Mouse (Mus musculus): ENCODE data around the gene Fhod1. TPM values are rescaled to one million over a fixed set of nuclear protein-coding genes. Genes with fewer than 3 reads are reported as not detected.

Gene Fhod1
- total and polyA plus RNA-seq, 3 experiments = 2.5 to 10.9 TPM; not detected in 1

GRCm38 (mm10) chr8:105305211-105306145 lies 42.3 kb downstream of the Fhod1 start, which contains the start of gene Elmo3:
Elmo3 (plus strand) TSS chr8:105305601.
- Histone ChIP-seq H3K79me2 (ENCODE audit: control insufficient read depth, insufficient read depth, low read length, poor library complexity) (peaks cover 7% of the 10 kb centered on the region), H3K9ac (ENCODE audit: control insufficient read depth, low read depth, low read length, poor library complexity, severe bottlenecking) (no peak within 1 kb of the TSS), H3K27me3 (ENCODE audit: control insufficient read depth in 1 of 2, insufficient read depth in 2 of 2, low read length in 2 of 2) (no peaks in the 10 kb centered on the region), H3K4me3 (ENCODE audit: control insufficient read depth in 1 of 2, insufficient read depth in 1 of 2, low read depth in 2 of 2, low read length in 2 of 2) (no peak within 1 kb of the TSS), H3K4me1 (ENCODE audit: control insufficient read depth in 1 of 2, insufficient read depth in 2 of 2, low read length in 2 of 2) (peaks cover 0 to 29% of the 10 kb centered on the region in 2 experiments; a peak in 3 of 4 replicates), H3K9me3 (replicated peaks; ENCODE audit: insufficient read depth, low read length) (no peaks in the 10 kb centered on the region), H3K36me3 (ENCODE audit: control insufficient read depth in 1 of 2, insufficient read depth in 2 of 2, low read length in 2 of 2) (peaks cover 16 to 33% of the 10 kb centered on the region in 2 experiments), H3K27ac (ENCODE audit: control insufficient read depth, low read depth, low read length) (peak within 1 kb of the TSS; percentile 34)
- peak; percentile 34 for DNase-seq (ENCODE audit: low read depth, low spot score)
- TF ChIP-seq SMC3 (IDR thresholded peaks at IDR 0.05; ENCODE audit: low read depth, low read length) (0 out of 2 replicates have a peak, but pooled peaks have one; percentile 14), ZMIZ1 (IDR thresholded peaks at IDR 0.05; ENCODE audit: low read depth, low read length) (peak; percentile 72), USF2 (IDR thresholded peaks at IDR 0.05; ENCODE audit: borderline replicate concordance in 1 of 2, insufficient read depth in 1 of 2, low read depth in 1 of 2, low read length in 2 of 2) (no peak), CHD1 (IDR thresholded peaks at IDR 0.05; ENCODE audit: low read depth, low read length) (no peak), POLR2A (IDR thresholded peaks at IDR 0.05; ENCODE audit: control insufficient read depth in 1 of 2, insufficient read depth in 1 of 2, low read depth in 1 of 2, low read length in 2 of 2, poor library complexity in 1 of 2) (peak in 1 of 2 experiments; percentile 40; a peak in 2 of 4 replicates), POLR2AphosphoS2 (IDR thresholded peaks at IDR 0.05; ENCODE audit: low read length) (peak; percentile 97)

- no peaks in the 10 kb centered on the region for H3K27me3 ChIP-seq (ENCODE audit: control insufficient read depth in 1 of 2, insufficient read depth in 2 of 2, low read length in 2 of 2)
- H3K4me3 ChIP-seq (ENCODE audit: control insufficient read depth in 1 of 2, insufficient read depth in 1 of 2, low read depth in 2 of 2, low read length in 2 of 2) = no peak overlapping the region
- H3K79me2 ChIP-seq (ENCODE audit: control insufficient read depth, insufficient read depth, low read length, poor library complexity) = peaks cover 14% of the 10 kb centered on the region
- H3K4me1 ChIP-seq (ENCODE audit: control insufficient read depth in 1 of 2, insufficient read depth in 2 of 2, low read length in 2 of 2) = peaks cover 7 to 37% of the 10 kb centered on the region in 2 experiments
- no peaks in the 10 kb centered on the region for H3K9me3 ChIP-seq (replicated peaks; ENCODE audit: insufficient read depth, low read length)
- H3K36me3 ChIP-seq (ENCODE audit: control insufficient read depth in 1 of 2, insufficient read depth in 2 of 2, low read length in 2 of 2) = peaks cover 18 to 41% of the 10 kb centered on the region in 2 experiments
- H3K27ac ChIP-seq (ENCODE audit: control insufficient read depth, low read depth, low read length) = peak overlapping the region; percentile 34
- H3K9ac ChIP-seq (ENCODE audit: control insufficient read depth, low read depth, low read length, poor library complexity, severe bottlenecking) = no peak overlapping the region
- peak; percentile 84 for DNase-seq (ENCODE audit: low read depth, low spot score)
- peak in 1 of 2 experiments; percentile 27; a peak in 1 of 4 replicates for TF ChIP-seq POLR2A (IDR thresholded peaks at IDR 0.05; ENCODE audit: control insufficient read depth in 1 of 2, insufficient read depth in 1 of 2, low read depth in 1 of 2, low read length in 2 of 2, poor library complexity in 1 of 2)
- TF ChIP-seq E2F4 (IDR thresholded peaks at IDR 0.05; ENCODE audit: borderline replicate concordance, low read depth, low read length) = no peak
- TF ChIP-seq ETS1 (IDR thresholded peaks at IDR 0.05; ENCODE audit: low read depth, low read length) = peak; percentile 67
- no peak for TF ChIP-seq MAX (IDR thresholded peaks at IDR 0.05; ENCODE audit: low read length)
- TF ChIP-seq UBTF (IDR thresholded peaks at IDR 0.05; ENCODE audit: borderline replicate concordance, insufficient read depth, low read depth, low read length) = no peak
- no peak for TF ChIP-seq RCOR1 (IDR thresholded peaks at IDR 0.05; ENCODE audit: low read depth, low read length)
- TF ChIP-seq POLR2AphosphoS5 (IDR thresholded peaks at IDR 0.05; ENCODE audit: borderline replicate concordance, low read depth, low read length) = 0 out of 2 replicates have a peak, but pooled peaks have one; percentile 33
- no peak for TF ChIP-seq KAT2A (conservative IDR thresholded peaks at IDR 0.05; ENCODE audit: low read depth, low read length)
- no peak for TF ChIP-seq HCFC1 (IDR thresholded peaks at IDR 0.05; ENCODE audit: low read depth, low read length)
- TF ChIP-seq CHD2 (IDR thresholded peaks at IDR 0.05; ENCODE audit: low read length) = 0 out of 2 replicates have a peak, but pooled peaks have one; percentile 32
- 0 out of 2 replicates have a peak, but pooled peaks have one; percentile 11 for TF ChIP-seq TBP (IDR thresholded peaks at IDR 0.05; ENCODE audit: low read depth, low read length)
- no peak for TF ChIP-seq BHLHE40 (IDR thresholded peaks at IDR 0.05; ENCODE audit: borderline replicate concordance, low read depth, low read length)
- TF ChIP-seq MYB (IDR thresholded peaks at IDR 0.05; ENCODE audit: low read depth, low read length) = no peak
- TF ChIP-seq SMC3 (IDR thresholded peaks at IDR 0.05; ENCODE audit: low read depth, low read length) = no peak
- TF ChIP-seq USF1 (IDR thresholded peaks at IDR 0.05; ENCODE audit: low read depth, low read length) = no peak
- TF ChIP-seq NRF1 (IDR thresholded peaks at IDR 0.05; ENCODE audit: insufficient read depth, low read depth, low read length, poor library complexity, severe bottlenecking) = no peak
- no peak for TF ChIP-seq ZNF384 (IDR thresholded peaks at IDR 0.05; ENCODE audit: low read depth, low read length)
- TF ChIP-seq GATA1 (IDR thresholded peaks at IDR 0.05; ENCODE audit: low read depth, low read length) = no peak
- TF ChIP-seq RAD21 (IDR thresholded peaks at IDR 0.05; ENCODE audit: low read depth, low read length) = no peak
- TF ChIP-seq MXI1 (IDR thresholded peaks at IDR 0.05; ENCODE audit: low read depth, low read length) = no peak
- no peak for TF ChIP-seq USF2 (IDR thresholded peaks at IDR 0.05; ENCODE audit: borderline replicate concordance in 1 of 2, insufficient read depth in 1 of 2, low read depth in 1 of 2, low read length in 2 of 2)
- TF ChIP-seq TCF12 (IDR thresholded peaks at IDR 0.05; ENCODE audit: low read depth, low read length) = peak; percentile 68
These were observed 43.2 kb downstream of the Fhod1 start for GRCm38 (mm10) chr8:105304325-105305210.
